Mouse (Mus musculus): ENCODE data around the gene Hephl1.

GRCm38 (mm10) chr9:15108101-15108500 is 3.8 kb downstream of the Hephl1 start:
- TF ChIP-seq ZC3H11A (IDR thresholded peaks at IDR 0.05; ENCODE audit: low read depth, low read length): no peak
- no peak for TF ChIP-seq CTCF (conservative IDR thresholded peaks at IDR 0.05 in 1 of 2, IDR thresholded peaks at IDR 0.05 in 1 of 2; ENCODE audit: low read depth in 2 of 2, low read length in 2 of 2)
- TF ChIP-seq CHD2 (IDR thresholded peaks at IDR 0.05; ENCODE audit: low read length): no peak
- no peak for TF ChIP-seq TBP (conservative IDR thresholded peaks at IDR 0.05; ENCODE audit: low read depth, low read length)
- no peak for TF ChIP-seq POLR2AphosphoS2 (IDR thresholded peaks at IDR 0.05; ENCODE audit: low read depth, low read length)
- no peak for TF ChIP-seq E2F4 (IDR thresholded peaks at IDR 0.05; ENCODE audit: insufficient replicate concordance, low read depth, low read length)
- TF ChIP-seq MAFK (IDR thresholded peaks at IDR 0.05; ENCODE audit: insufficient replicate concordance, low read length): no peak
- TF ChIP-seq USF2 (conservative IDR thresholded peaks at IDR 0.05; ENCODE audit: low read depth, low read length): no peak
